In the genomic region with DNA sequence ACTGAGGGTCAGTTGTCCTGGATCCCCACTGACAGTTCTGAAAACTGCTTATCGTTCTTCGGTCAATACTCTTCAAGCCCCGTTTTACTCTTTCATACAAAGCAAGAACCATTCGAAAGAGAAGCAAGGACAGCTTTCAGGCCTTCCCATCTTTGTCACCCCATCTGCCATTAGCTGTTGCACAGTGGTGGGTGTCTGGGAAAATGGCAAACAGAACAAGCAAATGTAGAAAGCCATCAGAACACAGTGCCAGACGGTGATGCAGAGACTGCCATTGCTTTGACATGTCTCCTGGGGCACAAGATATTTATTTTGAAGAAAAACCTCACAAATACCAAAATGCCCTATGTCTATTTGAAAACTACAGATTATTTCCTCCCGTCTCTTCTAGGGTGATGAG, we compare ENCODE assay signal across 12 mouse cellular contexts. TPM values are rescaled to one million over a fixed set of nuclear protein-coding genes. Genes with fewer than 3 reads are reported as not detected.
"Had no signal": no experiment of that assay in that cellular context is flagged by ENCODE, and none has a peak within 500 bp of the region (broad histone marks: within the 10 kb centered on the region; RNA-seq: fewer than 3 reads in every experiment).

No protein-coding gene starts in this region.

- DNase-seq: gastrocnemius, postnatal 14 days; gastrocnemius, postnatal 36 days; heart, adult 11 months; heart, adult 2 months; heart, postnatal 14 days; heart, postnatal 36 days; kidney, adult 11 months; kidney, adult 2 months; kidney, adult 9 months; kidney, postnatal 14 days; kidney, postnatal 36 days; left cerebral cortex, postnatal 4 days had no signal

RNA-seq across cellular contexts. Expression of gene 1700010I14Rik, which starts 11.4 kb away (rescaled TPM):
- total RNA-seq: heart, postnatal 36 days had no signal
